Mouse (Mus musculus): ENCODE measurements around the gene Arhgap35.

Gene Arhgap35

GRCm38 (mm10) chr7:16466565-16466964 is 148.2 kb downstream of the Arhgap35 start:
- peak; percentile 72 for DNase-seq (ENCODE audit: low read depth, low spot score)

DNA sequence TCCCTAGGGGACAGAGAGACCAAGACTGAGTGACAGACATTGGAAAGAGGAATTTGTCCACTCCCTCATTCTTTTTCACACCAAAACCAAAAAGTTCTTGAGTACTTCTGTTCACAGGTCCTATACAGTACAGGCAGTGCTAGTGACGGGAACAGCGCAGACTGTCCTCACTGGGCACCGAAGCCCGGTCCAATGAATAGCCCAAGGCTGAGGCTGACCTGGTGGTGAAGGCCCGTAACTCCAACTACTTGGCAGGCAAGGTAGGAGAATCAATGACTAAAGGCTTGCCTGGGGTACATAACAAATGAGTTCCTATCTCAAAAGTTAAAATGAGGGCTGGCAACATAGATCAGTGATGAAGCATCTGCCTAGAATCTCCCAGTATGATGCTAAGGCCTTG is 149.2 kb downstream of the Arhgap35 start:
- no peak for DNase-seq (ENCODE audit: low read depth, low spot score)

DNA sequence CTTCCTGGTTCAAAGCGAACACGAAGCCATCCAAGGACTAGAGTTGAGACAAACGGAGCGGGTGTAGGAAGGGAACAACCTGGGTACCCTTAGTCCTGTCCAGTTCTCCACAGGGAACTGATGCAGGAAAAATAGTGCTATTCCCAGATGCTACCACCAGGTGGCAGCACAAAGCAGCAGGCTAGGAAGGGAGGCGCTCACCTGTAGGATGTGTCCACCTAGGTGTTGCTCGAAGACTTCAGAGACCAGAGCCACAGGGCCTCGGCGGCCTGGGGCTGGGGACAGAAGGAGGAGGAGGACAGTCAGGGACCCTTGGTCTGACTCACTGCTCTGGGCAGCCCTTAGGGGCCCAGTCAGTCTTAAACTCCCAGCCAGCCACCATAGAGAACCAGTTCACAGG is 149.6 kb downstream of the Arhgap35 start:
- peak; percentile 82 for DNase-seq (ENCODE audit: low read depth, low spot score)

- DNase-seq (ENCODE audit: low read depth, low spot score), result peak; percentile 89
Measured at GRCm38 (mm10) chr7:16463214-16463613, 151.6 kb downstream of the Arhgap35 start.

DNA sequence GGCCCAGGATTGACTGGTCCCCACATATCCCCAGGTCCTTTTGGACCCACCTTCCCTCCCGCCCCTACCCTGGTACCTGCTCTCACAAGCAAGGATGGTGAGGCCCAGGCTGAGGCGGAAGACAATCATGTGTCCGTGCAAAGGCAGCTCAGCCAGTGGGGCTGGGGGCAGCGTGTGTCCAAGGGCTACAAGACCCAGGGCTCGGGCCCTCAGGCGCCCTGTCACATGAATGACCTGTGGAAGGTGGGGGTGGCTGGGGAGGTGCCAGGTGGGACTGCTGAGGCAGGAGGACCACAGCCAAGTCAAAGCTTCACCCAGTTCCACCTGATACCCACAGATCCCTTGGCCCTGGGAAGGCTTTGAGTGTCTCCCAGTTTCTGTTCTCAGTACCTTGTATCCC is 153.1 kb downstream of the Arhgap35 start:
- no peak for DNase-seq (ENCODE audit: low read depth, low spot score)

GRCm38 (mm10) chr7:16461151-16461550 is 153.6 kb downstream of the Arhgap35 start:
- no peak for DNase-seq (ENCODE audit: low read depth, low spot score)

DNA sequence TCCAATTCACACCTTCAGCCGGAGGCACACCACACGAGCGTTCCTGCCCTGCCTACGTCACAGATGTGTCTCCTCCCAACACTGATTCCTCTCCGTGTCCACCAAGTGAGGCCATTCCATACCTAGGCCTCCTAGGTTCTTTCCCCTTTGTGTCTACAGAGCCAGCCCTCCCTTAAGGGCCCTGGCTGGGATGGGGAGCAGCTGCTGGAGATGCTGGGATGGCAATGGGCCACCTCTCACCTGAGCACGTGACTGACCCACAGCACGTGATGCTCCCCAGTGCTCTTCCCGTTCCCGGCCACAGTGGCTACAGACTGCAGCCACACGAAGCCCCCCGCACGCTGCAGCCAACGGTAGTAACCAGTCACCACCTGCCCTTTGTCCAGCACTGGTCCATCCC is 154.2 kb downstream of the Arhgap35 start:
- DNase-seq (ENCODE audit: low read depth, low spot score), result no peak

- no peak for DNase-seq (ENCODE audit: low read depth, low spot score)
Measured at GRCm38 (mm10) chr7:16456289-16456688, 158.5 kb downstream of the Arhgap35 start.

GRCm38 (mm10) chr7:16455016-16455415 is 159.8 kb downstream of the Arhgap35 start:
- DNase-seq (ENCODE audit: low read depth, low spot score), result no peak

- peak; percentile 68 for DNase-seq (ENCODE audit: low read depth, low spot score)
Measured at GRCm38 (mm10) chr7:16453118-16453711, 161.6 kb downstream of the Arhgap35 start.

- peak; percentile 95 for DNase-seq (ENCODE audit: low read depth, low spot score)
Measured at GRCm38 (mm10) chr7:16452587-16453073, 162.2 kb downstream of the Arhgap35 start, which contains the start of gene Tmem160. Gene Tmem160, plus strand, starts transcription at chr7:16452779.

DNA sequence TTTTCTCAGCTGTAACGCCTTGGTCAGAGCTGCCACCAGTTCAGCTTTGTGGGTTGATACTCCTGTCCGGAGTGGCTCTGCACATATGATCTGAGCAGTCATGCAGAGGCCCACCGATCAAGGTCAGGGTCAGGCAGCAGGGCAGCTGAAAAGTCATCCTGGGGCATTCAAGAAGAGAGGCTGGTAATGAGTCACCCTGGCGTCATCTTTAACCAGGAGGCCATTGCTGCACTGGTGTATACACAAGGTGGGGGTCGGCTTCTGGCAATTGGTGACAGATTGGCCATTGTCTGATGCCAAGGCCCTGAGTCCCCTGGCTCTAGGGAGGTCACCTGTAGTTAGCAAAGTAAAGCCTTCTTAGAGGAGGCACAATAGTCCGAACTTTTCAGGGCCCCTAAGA is 163.1 kb downstream of the Arhgap35 start:
- no peak for DNase-seq (ENCODE audit: low read depth, low spot score)
